Mouse (Mus musculus) embryonic fibroblast, embryonic 13.5 days (primary cell): ENCODE measurements around the gene Mpp3.

Source experiments
- CTCF ChIP-seq: IDR thresholded peaks from 2 replicates; pipeline ENCODE4 v1.5.1; 2011; ENCODE audit warnings: mild to moderate bottlenecking, control low read depth, low read length, moderate library complexity, borderline replicate concordance; ENCODE audit not compliant: insufficient read depth
- POLR2A ChIP-seq: IDR thresholded peaks from 2 replicates; pipeline ENCODE4 v1.6.1; 2011; ENCODE audit warnings: low read depth, mild to moderate bottlenecking, control low read depth, low read length, moderate library complexity

GRCm38 (mm10) chr11:102035456-102035960 lies 7.2 kb upstream of the Mpp3 start:
- TF ChIP-seq CTCF (no peak), POLR2A (no peak)
